Comparison of ENCODE assay signal across 14 mouse cellular contexts in the genomic region with DNA sequence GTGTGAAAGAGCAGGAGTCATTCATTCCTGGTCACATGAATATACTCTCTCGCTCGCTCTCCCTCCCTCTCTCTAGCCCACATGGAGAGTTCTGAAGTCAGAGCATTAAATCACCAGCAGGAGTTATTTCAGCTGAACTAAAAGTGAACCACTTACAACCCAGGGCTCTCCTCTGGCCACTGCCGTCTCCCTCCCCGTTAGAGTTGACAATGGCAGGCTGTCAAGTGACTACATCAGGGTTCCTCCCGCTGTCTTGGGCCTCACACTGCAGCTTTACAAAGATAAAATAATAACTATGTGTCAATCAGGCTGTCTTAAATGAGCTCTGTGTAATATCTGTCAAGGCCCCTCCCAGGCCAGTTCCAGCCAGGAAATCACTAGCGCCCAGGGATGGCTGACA. TPM values are rescaled to one million over a fixed set of nuclear protein-coding genes. Genes with fewer than 3 reads are reported as not detected.
DNase-seq lines count a peak whose midpoint lies in the region; ATAC-seq and TF ChIP-seq lines count a peak whose summit lies in the region.
"Had no signal": no experiment of that assay in that cellular context is flagged by ENCODE, and none has a peak within 500 bp of the region (broad histone marks: within the 10 kb centered on the region; RNA-seq: fewer than 3 reads in every experiment).

No protein-coding gene starts in this region.

- H3K9ac ChIP-seq in kidney, embryonic 16.5 days (replicated peaks; ENCODE audit: low read length), result no peak overlapping the region
- no peak overlapping the region for H3K9ac ChIP-seq in forebrain, postnatal 0 days
- peak overlapping the region; percentile 52 for H3K9ac ChIP-seq in heart, embryonic 13.5 days
- no peak overlapping the region for H3K9ac ChIP-seq in midbrain, embryonic 15.5 days
- H3K9ac ChIP-seq: embryonic facial prominence, embryonic 15.5 days; midbrain, embryonic 12.5 days had no signal

- peaks cover 8% of the 10 kb centered on the region for H3K4me1 ChIP-seq in kidney, embryonic 16.5 days (ENCODE audit: insufficient read depth, low read length)
- H3K4me1 ChIP-seq in forebrain, postnatal 0 days (ENCODE audit: insufficient read depth), result no peaks in the 10 kb centered on the region
- peaks cover 33% of the 10 kb centered on the region for H3K4me1 ChIP-seq in heart, embryonic 13.5 days
- H3K4me1 ChIP-seq in midbrain, embryonic 15.5 days, result peaks cover 6% of the 10 kb centered on the region; the same call in 1 of the 2 replicates
- H3K4me1 ChIP-seq: embryonic facial prominence, embryonic 15.5 days had no signal

- DNase-seq in kidney, postnatal 36 days, result no peak
- DNase-seq in forebrain, postnatal 0 days, result no peak
- DNase-seq in layer of hippocampus, adult 9-10 months (ENCODE audit: low spot score), result no peak
- no peak for DNase-seq in layer of hippocampus, postnatal 25 days (ENCODE audit: extremely low spot score in 1 of 2, low spot score in 1 of 2)
- DNase-seq: cerebellum, adult 11-12 months; right cerebral cortex, adult 18-20 months; thymus, postnatal 25 days had no signal

- H3K36me3 ChIP-seq in kidney, embryonic 16.5 days (ENCODE audit: insufficient read depth, low read length), result no peaks in the 10 kb centered on the region
- H3K36me3 ChIP-seq in forebrain, postnatal 0 days (ENCODE audit: insufficient read depth), result no peaks in the 10 kb centered on the region
- H3K36me3 ChIP-seq in heart, embryonic 13.5 days, result no peaks in the 10 kb centered on the region
- no peaks in the 10 kb centered on the region for H3K36me3 ChIP-seq in midbrain, embryonic 15.5 days (replicated peaks)
- H3K36me3 ChIP-seq: embryonic facial prominence, embryonic 15.5 days; midbrain, embryonic 12.5 days had no signal

- no peak for TF ChIP-seq CTCF in forebrain, postnatal 0 days (IDR thresholded peaks at IDR 0.05; ENCODE audit: low read depth)

- no peaks in the 10 kb centered on the region for H3K27me3 ChIP-seq in kidney, embryonic 16.5 days (ENCODE audit: insufficient read depth, low read length)
- H3K27me3 ChIP-seq in forebrain, postnatal 0 days (ENCODE audit: insufficient read depth, low read length), result no peaks in the 10 kb centered on the region
- no peaks in the 10 kb centered on the region for H3K27me3 ChIP-seq in heart, embryonic 13.5 days (replicated peaks)
- H3K27me3 ChIP-seq in midbrain, embryonic 15.5 days (replicated peaks), result no peaks in the 10 kb centered on the region
- H3K27me3 ChIP-seq: embryonic facial prominence, embryonic 15.5 days; midbrain, embryonic 12.5 days had no signal

- H3K27ac ChIP-seq in kidney, embryonic 16.5 days (ENCODE audit: low read length), result no peak overlapping the region
- H3K27ac ChIP-seq in forebrain, postnatal 0 days (ENCODE audit: low read depth, low read length), result no peak overlapping the region
- peak overlapping the region; percentile 90 for H3K27ac ChIP-seq in heart, embryonic 13.5 days (replicated peaks)
- H3K27ac ChIP-seq in midbrain, embryonic 15.5 days, result no peak overlapping the region
- H3K27ac ChIP-seq: embryonic facial prominence, embryonic 15.5 days; left cerebral cortex, adult 2 months; midbrain, embryonic 12.5 days had no signal

- H3K4me2 ChIP-seq in kidney, embryonic 16.5 days (replicated peaks; ENCODE audit: low read depth, low read length), result no peak overlapping the region
- H3K4me2 ChIP-seq in forebrain, postnatal 0 days (ENCODE audit: low read depth), result no peak overlapping the region
- peak overlapping the region; percentile 49 for H3K4me2 ChIP-seq in heart, embryonic 13.5 days
- H3K4me2 ChIP-seq in midbrain, embryonic 15.5 days, result no peak overlapping the region
- H3K4me2 ChIP-seq: embryonic facial prominence, embryonic 15.5 days; midbrain, embryonic 12.5 days had no signal

- no peaks in the 10 kb centered on the region for H3K9me3 ChIP-seq in kidney, embryonic 16.5 days (ENCODE audit: low read length)
- no peaks in the 10 kb centered on the region for H3K9me3 ChIP-seq in forebrain, postnatal 0 days (ENCODE audit: low read length)
- H3K9me3 ChIP-seq in heart, embryonic 13.5 days, result no peaks in the 10 kb centered on the region
- H3K9me3 ChIP-seq in midbrain, embryonic 15.5 days, result no peaks in the 10 kb centered on the region
- H3K9me3 ChIP-seq: embryonic facial prominence, embryonic 15.5 days; midbrain, embryonic 12.5 days had no signal

- WGBS in kidney, embryonic 16.5 days, result 31% methylated on average over 6 of the region's 6 CpGs
- WGBS in forebrain, postnatal 0 days, result 31% methylated on average over 6 of the region's 6 CpGs
- WGBS in heart, embryonic 13.5 days, result 15% methylated on average over 6 of the region's 6 CpGs
- 30% methylated on average over 6 of the region's 6 CpGs for WGBS in midbrain, embryonic 15.5 days

- no peak overlapping the region for H3K4me3 ChIP-seq in kidney, embryonic 16.5 days (ENCODE audit: low read length)
- no peak overlapping the region for H3K4me3 ChIP-seq in forebrain, postnatal 0 days (ENCODE audit: low read depth, low read length)
- no peak overlapping the region for H3K4me3 ChIP-seq in heart, embryonic 13.5 days
- no peak overlapping the region for H3K4me3 ChIP-seq in midbrain, embryonic 15.5 days
- H3K4me3 ChIP-seq: embryonic facial prominence, embryonic 15.5 days; left cerebral cortex, adult 2 months; midbrain, embryonic 12.5 days had no signal

- ATAC-seq in kidney, embryonic 16.5 days (ENCODE audit: low FRiP score, low TSS enrichment), result peak; percentile 77
- peak; percentile 32 for ATAC-seq in forebrain, postnatal 0 days
- ATAC-seq in heart, embryonic 13.5 days (ENCODE audit: extremely low read depth, insufficient number of reproducible peaks, low FRiP score, low TSS enrichment), result peak; percentile 58; the same call in 1 of the 2 replicates
- ATAC-seq in midbrain, embryonic 15.5 days (replicated peaks), result peak; percentile 71

RNA-seq across cellular contexts. Expression of a gene that starts 47.4 kb away (rescaled TPM):
- polyA plus RNA-seq in kidney, embryonic 16.5 days (2015; fragmentation: Nextera tagmentation; extraction: Ambion mirVana), result not detected in 2 replicates
- total RNA-seq in forebrain, postnatal 0 days (2014; rRNA removed), result 0.15 and 0.48 TPM in 2 replicates
- 0.09 and 0.19 TPM in 2 replicates for polyA plus RNA-seq in forebrain, postnatal 0 days (2015; fragmentation: Nextera tagmentation; extraction: Ambion mirVana)
- polyA plus RNA-seq in heart, embryonic 13.5 days (2015; fragmentation: Nextera tagmentation; extraction: Ambion mirVana), result not detected in 2 replicates
- 0.24 TPM in 1 of 2 replicates, not detected in the other for polyA plus RNA-seq in midbrain, embryonic 15.5 days (2015; fragmentation: Nextera tagmentation; extraction: Ambion mirVana)
- total RNA-seq in layer of hippocampus, postnatal 25 days (2021), result not detected
- total RNA-seq: hematopoietic stem cell, adult 5-6 weeks; left cerebral cortex, adult 2 months had no signal
- polyA plus RNA-seq: midbrain, embryonic 12.5 days had no signal
